Mouse (Mus musculus): ENCODE measurements around the gene Gnb5. TPM values are rescaled to one million over a fixed set of nuclear protein-coding genes. Genes with fewer than 3 reads are reported as not detected.

Gnb5 gene
- total RNA-seq, 2 experiments from 2014 or later = 149 to 158 TPM

GRCm38 (mm10) chr9:75303033-75303432, 3.1 kb upstream of the Gnb5 start:
- no peak for DNase-seq (ENCODE audit: low spot score in 2 of 2)
- intact Hi-C loops (cut with DNase I) = no loop called here

DNA sequence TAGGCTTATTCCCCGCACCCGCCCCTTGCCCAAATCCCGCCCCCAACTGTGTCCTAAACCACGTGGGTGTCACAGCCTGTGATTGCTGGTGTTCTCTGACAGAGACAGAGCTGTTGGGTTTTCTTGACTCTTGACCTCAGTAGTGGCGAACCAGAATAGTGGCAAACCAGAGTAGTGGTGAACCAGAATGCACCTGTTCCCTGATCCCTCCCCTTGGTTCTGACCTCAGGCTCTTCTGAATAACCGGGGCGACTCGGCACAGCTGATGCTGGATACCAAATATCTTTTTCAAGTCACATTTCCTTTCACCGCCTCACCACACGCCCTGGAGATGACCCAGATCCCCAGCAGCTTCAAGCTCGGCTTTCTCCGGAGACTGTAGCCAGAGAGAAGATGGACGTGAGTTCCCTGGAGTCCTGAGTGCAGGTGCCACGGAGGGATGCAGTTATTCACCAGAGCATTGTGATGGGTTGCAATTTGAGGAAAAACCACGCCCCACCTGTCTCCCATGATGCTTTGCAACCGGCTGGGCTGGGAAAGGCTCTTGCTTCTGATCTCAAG, 2.3 kb upstream of the Gnb5 start:
- intact Hi-C loops (cut with DNase I) = no loop called here
- DNase-seq (ENCODE audit: low spot score in 2 of 2) = no peak

GRCm38 (mm10) chr9:75304286-75304685, 1.8 kb upstream of the Gnb5 start:
- no peak for DNase-seq (ENCODE audit: low spot score in 2 of 2)
- intact Hi-C loops (cut with DNase I) = no loop called here

DNA sequence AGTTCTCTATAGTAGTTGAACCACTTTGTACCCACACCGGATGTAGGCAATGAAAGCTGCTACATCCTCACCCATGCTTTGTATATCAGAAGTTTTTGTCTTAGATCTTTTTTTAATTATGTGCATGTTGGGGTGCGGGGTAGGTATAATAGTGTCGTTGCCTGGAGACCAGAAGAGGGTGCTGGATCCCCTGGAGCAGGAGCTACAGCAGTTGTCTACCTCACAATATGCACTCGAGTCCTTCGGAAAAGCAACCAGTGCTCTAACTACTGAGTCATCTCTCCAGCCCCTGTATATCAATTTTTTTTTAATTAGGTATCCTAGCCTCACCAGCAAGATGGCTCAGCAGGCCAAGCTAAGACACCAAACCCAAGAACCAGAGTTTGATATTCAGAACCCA, 927 bp downstream of the Gnb5 start:
- no peak for DNase-seq (ENCODE audit: low spot score in 2 of 2)
- intact Hi-C loops (cut with DNase I) = no loop called here

DNA sequence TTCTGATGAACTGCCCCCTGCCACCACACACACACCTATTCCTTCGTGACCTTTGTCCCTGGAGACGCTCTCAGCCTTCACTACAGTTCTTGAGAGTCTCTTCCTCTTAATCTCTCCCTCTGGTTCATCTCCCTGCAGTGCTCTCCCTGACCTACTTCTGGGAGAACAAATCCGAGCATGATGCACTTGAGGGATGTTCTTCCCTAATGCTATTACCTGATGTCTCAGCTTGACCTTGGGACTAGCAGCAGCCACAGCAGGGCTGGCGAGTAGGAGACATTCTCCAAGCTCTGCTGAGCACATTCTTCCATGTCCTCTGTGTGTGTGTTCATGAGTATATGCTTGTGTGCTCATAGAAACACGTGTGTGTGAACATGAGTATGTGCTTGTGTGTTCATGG, 2.5 kb downstream of the Gnb5 start:
- intact Hi-C loops (cut with DNase I) = no loop called here
- no peak for DNase-seq (ENCODE audit: low spot score in 2 of 2)

DNA sequence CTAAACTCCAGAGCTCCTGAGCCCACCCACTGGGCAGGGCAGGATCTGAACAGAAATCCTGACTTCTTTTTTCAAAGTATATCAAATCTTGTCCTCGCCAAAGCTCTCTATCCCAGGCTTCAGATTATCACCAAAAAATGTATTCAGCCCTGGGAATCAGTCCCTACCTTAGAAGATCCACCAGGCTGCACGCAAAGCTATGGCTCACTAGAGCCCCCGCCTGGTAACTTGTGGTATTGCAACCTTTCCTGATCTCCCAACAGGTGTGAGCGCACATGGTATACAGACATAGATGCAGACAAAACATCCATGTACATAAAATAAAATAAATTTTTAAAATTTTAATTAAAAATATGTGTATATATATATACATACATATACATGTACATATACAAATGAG, 5.9 kb downstream of the Gnb5 start:
- peak; percentile 70 to 76 for DNase-seq (ENCODE audit: low spot score in 2 of 2)
- intact Hi-C loops (cut with DNase I) = no loop called here

DNA sequence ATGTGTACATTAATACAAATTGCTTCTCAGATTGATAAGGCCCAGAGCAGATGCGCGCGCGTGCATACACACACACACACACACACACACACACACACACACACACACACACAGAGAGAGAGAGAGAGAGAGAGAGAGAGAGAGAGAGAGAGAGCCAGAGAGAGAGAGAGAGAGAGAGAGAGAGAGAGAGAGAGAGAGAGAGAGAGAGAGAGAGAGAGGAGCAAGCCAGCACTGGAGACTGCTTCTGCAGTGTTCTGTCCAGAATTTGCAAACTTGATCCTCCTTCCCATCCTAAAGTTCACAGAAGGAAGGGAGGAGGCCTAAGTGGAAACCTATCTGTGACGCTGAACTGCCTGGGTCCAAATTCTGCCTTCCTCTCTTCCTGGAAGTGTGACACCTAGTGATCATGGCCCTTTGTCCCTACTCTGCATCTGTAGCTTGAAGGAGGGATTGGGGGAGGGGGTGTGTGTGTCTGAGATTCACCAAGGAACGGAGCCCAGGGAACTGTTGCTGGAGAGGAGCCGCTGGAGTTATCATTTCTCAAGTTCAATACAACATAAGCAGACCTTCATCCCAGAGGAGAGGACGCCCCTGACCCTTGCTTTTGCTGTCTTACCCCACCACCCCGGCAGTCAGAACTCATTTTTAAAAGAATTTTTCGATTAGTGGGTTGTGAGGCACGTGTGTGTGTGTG, 7.2 kb downstream of the Gnb5 start:
- no peak for DNase-seq (ENCODE audit: low spot score in 2 of 2)
- intact Hi-C loops (cut with DNase I) = no loop called here

GRCm38 (mm10) chr9:75313832-75314516, 7.9 kb downstream of the Gnb5 start:
- DNase-seq (ENCODE audit: low spot score in 2 of 2) = peak; percentile 88 to 91
- intact Hi-C loops (cut with DNase I) = no loop called here

DNA sequence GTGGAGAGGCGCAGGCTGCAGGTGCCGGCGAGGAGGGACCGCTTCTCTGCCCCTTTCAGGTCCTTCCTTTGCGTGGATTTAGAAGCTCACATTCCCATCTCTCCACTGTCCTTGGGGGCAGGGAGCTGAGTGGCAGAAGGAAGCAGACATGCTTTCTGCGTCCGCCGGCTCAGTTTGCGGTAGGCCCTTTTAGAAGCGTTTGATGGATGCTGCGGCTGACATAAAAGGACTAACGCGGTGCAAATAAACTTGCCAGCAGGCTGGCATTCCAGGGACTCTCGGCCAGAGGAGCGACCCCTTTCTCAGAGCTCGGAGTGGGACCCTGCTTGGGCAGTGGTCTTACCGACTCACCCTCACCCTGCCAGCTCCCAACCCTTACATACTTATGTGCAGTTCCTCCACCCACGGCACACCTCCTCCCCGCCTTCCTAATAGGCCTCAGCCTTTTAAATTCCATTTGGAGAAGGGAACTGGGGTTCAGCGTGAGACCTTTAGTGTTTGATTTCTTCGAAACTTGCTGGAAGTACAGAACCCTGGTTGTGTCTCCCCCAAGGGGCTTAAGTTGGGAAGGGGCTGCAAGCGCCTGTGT, 8.5 kb downstream of the Gnb5 start:
- DNase-seq (ENCODE audit: low spot score in 2 of 2) = no peak
- intact Hi-C loops (cut with DNase I) = no loop called here

GRCm38 (mm10) chr9:75315238-75315637, 9.2 kb downstream of the Gnb5 start:
- intact Hi-C loops (cut with DNase I) = no loop called here
- no peak for DNase-seq (ENCODE audit: low spot score in 2 of 2)

- no peak for DNase-seq (ENCODE audit: low spot score in 2 of 2)
- intact Hi-C loops (cut with DNase I) = no loop called here
These were observed 10.7 kb downstream of the Gnb5 start for GRCm38 (mm10) chr9:75316771-75317170.

GRCm38 (mm10) chr9:75318196-75318595, 12.1 kb downstream of the Gnb5 start:
- no peak for DNase-seq (ENCODE audit: low spot score in 2 of 2)
- intact Hi-C loops (cut with DNase I) = no loop called here

GRCm38 (mm10) chr9:75319365-75319764, 13.3 kb downstream of the Gnb5 start:
- intact Hi-C loops (cut with DNase I) = no loop called here
- no peak for DNase-seq (ENCODE audit: low spot score in 2 of 2)

- intact Hi-C loops (cut with DNase I) = loop anchor here (5.0 kb wide), 1 partner anchor 90 kb away; the partner anchor contains the start of gene Mapk6
- peak; percentile 44 for DNase-seq (ENCODE audit: low spot score in 2 of 2)
These were observed 16.2 kb downstream of the Gnb5 start for GRCm38 (mm10) chr9:75322099-75322885.

DNA sequence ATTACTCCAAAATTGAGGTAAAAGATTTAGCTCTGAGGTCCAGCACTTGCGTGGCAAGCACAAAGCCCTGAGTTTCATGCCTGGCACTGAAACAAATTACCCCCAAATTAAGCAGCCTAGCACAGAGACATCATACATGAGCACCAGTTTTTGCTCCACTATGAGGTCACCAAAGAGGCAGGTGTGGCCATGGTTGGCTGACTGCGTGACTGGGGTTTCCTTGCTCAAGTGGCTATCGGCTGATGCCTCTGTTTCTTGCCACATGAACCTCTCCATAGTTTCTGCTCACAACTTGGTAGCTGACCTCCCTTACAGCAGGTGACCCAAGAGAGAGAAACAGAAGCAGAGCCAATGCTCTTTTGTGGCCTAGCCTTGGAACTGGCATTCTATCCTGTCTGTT, 22.0 kb downstream of the Gnb5 start:
- DNase-seq (ENCODE audit: low spot score in 2 of 2) = no peak
- intact Hi-C loops (cut with DNase I) = no loop called here

DNA sequence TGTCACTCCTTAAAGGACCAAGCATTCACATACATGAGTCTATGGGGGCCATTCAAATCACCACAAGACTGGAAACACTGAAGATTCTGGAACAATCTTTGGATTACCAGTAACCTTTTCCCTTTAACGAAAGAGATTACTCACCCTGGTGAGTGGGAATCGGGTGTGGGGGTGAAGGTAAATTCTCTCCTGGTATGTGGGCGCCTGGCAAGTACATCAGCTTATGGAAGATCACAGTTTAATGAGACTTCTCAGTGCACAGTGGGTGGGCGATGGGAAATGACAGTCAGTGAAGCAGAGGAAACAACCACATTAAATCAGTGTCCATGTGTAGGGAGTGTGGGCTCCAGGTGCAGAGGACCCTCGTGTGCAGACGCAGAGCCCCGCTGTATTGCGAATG, 24.7 kb downstream of the Gnb5 start:
- peak; percentile 43 to 59 for DNase-seq (ENCODE audit: low spot score in 2 of 2)
- intact Hi-C loops (cut with DNase I) = no loop called here

- no peak for DNase-seq (ENCODE audit: low spot score in 2 of 2)
- intact Hi-C loops (cut with DNase I) = no loop called here
These were observed 28.4 kb downstream of the Gnb5 start for GRCm38 (mm10) chr9:75334440-75334839.

GRCm38 (mm10) chr9:75338016-75338415, 31.9 kb downstream of the Gnb5 start:
- DNase-seq (ENCODE audit: low spot score in 2 of 2) = peak; percentile 64 to 78

GRCm38 (mm10) chr9:75342433-75342832, 36.3 kb downstream of the Gnb5 start:
- intact Hi-C loops (cut with DNase I) = no loop called here
- no peak for DNase-seq (ENCODE audit: low spot score in 2 of 2)

More at GRCm38 (mm10) chr9:75338016-75338415, 31.9 kb downstream of the Gnb5 start:
- intact Hi-C loops (cut with DNase I) = no loop called here

- no peak for DNase-seq (ENCODE audit: low spot score in 2 of 2)
- intact Hi-C loops (cut with DNase I) = no loop called here
These were observed 41.4 kb downstream of the Gnb5 start, which contains the start of gene Bcl2l10 for GRCm38 (mm10) chr9:75347458-75347857. TSS of gene Bcl2l10 (plus strand) at chr9:75347758.

All from left cerebral cortex, postnatal 36 days (tissue).